Mouse (Mus musculus): ENCODE measurements around the gene Best2.
A peak's percentile ranks its signal among the peaks of the same experiment; 100 is the strongest.

Best2 gene

DNA sequence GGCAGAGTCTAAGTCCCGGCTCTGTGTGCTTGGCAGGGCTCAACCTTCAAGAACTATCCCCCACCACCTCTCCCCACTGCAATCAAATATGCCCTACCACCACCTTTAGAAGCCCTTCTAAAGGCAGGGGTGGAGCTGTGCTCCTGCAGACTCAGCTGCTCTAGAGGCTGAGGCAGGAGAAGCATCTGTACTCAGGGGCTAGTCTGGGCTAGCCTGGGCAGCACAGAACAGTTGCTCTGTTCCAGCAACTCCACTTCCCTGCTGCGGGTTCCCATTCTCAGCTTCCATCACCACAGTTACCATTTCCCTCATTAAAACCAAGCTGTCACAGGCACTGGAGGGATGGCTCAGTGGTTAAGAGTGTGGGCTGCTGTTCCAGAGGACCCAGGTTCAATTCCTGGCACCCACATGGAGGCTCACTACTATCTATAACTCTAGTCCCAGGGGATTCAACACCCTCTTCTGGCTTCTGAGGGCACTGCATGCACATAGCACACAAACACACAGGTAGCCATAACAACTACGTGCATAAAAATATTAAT, 7.3 kb upstream of the Best2 start:
- DNase-seq: no peak

DNA sequence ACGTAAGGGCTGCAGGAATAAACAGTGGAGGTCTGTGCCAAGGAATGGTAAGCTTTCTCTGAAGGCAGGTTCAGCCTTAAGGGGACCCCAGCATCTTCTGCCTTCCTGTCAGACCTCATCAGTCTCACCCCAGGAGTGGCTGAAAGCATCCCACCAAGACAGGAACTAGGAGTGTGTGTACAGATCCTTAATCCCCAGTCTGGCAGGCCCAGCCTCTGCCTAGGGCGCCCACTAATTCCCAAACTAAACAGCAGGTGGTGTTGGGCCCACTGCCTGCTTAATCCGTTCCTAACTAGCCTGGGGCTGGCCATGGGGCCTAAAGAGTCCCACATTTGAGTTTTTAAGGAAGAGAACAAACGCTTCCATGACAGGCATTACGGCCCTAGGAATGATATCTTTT, 2.9 kb upstream of the Best2 start:
- DNase-seq: no peak

DNA sequence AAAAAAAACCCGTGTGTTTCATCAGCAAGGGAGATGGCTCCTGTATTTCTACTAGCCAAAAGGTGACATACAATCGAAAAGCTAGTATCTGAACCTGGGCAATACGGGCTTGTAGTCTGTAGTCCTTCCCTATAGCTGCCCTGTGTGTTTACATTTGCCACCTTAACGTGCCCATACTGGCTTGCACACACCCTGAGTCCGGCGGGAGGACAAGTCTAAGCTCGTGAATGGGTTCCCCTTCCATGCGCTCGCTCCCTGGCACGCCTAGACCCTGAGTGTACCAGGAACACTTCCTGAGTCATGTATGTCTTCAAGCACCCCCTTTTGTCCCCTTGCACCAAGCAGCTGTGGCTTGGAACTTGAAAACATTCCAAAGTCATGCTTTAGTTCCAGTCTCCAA, 2.4 kb upstream of the Best2 start:
- no peak for DNase-seq

DNA sequence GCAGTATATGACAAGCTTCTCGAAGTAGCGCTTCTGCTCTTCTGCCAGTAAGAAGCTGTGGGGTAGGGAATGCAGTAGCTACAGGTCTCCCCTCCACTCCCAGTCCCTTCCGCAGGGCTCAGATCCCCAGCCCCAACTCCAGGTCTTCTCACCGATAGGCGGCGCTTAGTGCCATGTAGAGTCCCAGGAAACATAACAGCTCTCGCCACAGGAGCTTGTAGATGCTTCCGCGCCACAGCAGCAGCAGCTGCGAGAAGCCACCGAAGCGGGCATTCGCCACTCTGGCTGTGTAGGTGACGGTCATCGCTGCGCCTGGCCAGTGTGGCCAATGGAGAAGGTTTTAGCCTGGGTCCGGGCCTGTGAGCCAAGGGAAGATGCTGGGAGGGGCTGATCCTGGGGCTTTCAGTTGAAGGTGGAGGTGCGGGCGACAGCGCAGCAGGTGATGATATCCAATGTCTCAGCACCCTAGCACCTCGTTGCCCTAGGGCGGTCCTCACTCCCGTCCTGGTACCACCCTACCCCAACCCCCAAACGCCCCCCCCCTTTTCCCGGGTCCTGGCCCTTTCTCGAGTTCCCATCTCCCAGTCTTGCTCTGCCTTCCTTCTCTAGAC, 996 bp downstream of the Best2 start:
- peak; percentile 73 for DNase-seq

DNA sequence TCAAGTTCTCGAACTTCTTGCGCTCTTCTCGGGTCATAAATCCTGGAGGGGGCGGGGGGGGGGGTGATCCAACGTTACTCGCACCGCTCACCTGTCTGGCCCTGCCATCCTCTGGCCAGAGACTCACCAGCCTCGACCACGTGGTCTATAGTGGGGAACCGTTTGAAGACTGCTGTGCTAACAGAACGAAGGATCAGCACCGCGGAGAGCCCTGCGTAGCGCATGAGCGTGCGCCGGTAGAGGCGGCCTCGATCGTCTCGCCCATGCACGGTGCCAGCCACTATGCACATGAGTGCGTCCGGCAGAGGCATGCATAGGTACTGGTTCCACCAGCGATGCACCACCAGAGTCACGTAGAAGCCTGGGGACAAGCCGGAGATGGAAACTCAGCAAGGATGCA, 3.1 kb downstream of the Best2 start:
- DNase-seq: no peak

DNA sequence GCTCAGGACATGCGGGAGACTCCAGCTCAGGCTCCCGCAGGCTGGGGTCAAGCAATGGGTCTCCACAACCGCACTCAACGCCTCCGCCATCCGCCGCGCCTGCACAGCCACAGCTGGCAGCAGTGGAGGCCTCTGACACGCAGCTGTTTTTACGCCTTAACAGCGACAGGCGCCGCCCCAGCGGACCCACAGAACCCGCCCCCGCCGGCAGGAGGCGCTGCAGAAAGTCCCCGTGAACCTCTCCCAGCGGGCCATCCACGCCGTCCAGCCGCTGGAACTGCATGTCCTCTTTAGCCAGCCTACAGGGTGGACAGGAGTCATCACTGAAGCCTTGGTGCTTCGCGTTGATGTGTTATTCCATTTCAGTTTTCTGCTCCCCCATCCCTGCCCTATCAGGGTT, 6.6 kb downstream of the Best2 start:
- DNase-seq: no peak

DNA sequence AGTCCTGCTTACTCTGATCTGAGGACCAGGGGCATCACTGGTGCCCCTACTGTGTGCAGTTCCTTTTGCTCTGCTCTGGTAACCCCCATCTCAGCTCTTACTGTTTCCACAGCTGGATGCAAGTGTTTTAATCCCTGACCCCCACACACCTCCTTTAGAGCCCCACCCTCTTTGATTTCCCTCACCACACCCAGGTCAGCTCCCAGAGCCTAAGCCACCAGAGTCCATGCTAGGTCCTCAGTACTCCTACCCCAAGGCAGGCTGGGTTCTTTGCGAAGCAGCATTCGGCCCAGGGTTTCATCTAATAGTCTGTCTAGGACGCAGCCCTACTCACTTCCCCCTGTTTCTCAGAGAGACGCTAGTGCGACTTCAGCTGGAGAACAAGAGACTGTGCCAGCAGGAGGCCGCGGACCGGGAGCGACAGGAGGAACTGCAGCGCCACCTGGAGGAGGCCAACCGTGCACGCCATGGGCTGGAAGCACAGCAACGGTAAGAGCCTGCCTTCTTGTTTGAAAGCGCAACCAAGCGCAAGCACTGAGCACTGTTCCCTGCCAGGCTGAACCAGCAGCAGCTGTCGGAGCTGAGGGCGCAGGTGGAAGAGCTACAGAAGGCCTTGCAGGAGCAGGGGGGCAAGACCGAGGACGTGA, 16.6 kb downstream of the Best2 start:
- DNase-seq: peak; percentile 94

DNA sequence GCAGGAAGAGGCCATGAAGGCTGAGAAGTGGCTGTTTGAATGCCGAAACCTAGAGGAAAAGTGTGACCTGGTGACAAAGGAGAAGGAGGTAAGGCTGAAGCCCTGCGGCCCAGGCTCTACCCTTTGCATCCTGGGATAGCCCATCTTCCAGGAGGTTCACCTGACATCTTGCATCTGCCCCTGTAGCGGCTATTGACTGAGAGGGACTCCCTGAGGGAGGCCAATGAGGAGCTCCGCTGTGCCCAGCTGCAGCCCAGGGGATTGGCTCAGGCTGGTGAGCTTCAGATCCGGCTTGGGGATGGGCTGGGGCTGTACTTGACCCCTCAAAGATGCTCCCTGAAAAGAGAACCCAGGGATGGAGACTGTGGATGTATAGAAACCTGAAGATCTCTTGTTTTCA, 17.4 kb downstream of the Best2 start:
- peak; percentile 22 for DNase-seq

DNA sequence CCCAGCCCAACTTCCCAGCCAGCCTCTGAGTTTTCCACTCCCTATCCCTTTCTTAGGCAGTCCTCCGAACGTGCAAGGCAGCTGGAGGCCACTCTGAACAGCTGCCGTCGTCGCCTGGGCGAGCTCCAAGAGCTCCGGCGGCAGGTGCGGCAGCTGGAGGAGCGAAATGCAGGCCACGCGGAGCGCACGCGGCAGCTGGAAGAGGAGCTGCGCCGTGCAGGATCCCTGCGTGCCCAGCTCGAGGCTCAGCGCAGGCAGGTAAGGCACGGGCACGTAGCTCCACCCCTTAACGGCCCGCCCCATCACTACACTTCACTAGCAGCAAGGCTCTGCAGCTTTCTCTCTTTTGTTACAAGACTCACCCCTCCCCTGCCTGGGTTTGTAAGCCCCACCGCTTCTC, 18.7 kb downstream of the Best2 start:
- peak; percentile 38 for DNase-seq

DNA sequence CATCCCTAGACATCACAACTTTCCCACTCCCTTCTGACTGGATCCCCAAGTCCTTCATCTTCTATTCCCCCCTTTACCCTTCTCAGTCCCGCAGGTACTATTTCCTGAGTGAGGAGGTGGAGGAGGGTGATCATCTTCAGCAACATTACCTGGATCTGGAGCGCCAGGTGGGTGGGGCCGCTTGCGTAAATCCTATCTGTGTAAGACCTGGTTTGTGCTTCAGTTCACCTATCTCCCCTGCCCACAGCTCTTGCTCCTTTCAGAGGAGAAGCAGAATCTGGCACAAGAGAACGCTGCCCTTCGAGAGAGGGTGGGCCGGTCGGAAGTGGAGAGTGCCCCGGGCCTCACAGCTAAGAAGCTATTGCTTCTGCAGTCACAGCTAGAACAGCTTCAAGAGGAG, 20.0 kb downstream of the Best2 start:
- peak; percentile 30 for DNase-seq

DNA sequence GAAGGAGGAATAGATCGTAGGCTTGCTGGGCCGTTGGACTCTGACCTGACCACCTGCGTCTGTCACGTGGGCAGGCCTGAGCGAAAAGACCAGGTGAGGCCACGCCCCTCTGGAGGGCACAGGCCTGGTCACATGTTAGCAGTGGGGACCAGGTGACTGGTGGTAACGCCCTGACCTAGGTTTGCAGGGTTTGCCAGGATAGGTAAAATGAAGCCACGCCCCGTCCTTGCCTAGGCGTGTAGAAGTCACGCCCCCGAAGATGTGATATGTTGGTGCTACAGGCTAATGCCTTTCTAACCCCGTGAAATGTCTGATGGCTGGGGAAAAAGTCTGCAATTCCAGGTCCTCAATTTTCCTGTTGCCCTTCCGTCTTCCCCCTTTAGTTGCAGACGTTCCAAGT, 23.5 kb downstream of the Best2 start:
- peak; percentile 89 for DNase-seq

DNA sequence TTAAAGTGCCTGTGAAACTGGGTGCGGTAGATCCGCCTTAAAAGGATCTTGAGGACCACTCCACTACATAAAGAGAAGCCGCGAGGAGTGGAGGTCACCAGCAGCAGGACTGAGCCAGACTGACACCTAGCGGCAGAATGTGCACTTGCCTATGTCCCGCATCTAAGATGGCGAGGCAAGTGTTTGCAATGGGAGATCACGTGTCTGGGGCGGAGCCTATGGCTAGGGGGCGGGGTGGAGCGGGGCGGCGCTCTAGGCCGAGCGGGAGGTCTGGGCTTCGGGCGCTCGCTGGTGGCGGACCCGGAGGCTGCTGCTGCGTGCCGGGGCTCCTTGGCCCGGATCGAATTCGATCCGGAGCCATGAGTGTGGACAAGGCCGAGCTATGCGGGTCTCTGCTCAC, 24.0 kb downstream of the Best2 start, which contains the start of gene Hook2:
Gene Hook2 (plus strand): TSS at position 255 of the 400 bp plus-strand sequence.
- DNase-seq: peak; percentile 96

DNA sequence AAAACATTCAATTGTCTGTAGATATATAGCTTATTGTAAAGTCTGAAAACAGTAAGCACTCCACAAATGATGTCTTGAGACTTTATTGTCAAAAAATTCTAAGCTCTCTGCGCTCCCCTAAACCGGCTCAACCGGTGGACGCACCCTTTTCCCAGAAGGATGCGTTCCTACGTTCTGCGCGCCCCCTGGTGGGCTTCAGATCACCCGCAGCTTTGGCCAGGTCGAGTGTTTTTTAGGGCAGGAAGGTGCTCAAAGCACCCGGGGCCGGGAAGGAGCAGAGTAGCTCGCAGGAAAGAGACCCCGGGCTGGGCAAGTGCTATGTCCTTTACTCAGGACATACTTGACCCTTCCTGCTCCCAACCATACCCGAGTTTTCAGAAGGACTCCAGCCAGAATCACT, 24.5 kb downstream of the Best2 start:
- peak; percentile 88 for DNase-seq

DNA sequence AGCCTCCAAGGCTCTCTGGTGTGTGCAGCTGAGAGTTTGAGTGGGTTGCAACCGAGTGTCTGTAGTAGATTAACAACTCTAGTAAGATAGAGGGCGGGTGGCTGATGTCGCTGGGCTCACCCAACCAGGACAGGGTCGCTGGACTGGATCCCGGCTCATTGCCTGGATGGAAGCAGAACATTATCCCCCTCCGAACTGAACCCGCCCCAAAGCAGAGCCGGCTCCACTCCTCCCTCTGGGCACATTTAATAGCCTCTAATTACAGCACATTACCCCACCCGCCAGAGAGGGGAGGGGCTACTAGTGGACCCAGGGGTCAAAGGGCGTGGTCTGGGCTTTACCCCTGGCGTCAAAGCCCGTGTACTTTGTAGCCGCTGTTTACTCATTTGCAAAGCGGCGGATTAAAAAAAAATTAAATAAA, 25.0 kb downstream of the Best2 start:
- DNase-seq: peak; percentile 76

DNA sequence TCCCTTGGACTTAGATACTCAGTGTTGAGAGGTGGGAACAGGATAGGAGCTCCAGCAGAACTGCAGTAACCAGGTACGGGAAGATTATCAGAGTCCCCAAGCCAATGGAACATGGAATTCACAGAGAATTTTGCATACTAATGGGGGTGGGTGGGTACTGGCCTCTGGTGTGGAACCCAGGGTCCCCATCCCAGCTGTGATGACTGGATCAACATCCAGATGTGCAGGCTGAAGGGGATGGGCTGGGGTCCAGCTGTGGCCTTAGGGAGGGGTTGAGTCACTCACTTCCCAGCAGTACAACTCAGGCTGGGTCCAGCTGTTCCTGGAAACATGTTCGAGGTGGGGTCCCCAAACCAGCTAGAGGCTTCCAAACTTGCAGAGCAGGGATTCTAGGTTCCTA, 26.4 kb downstream of the Best2 start:
- peak; percentile 60 for DNase-seq

DNA sequence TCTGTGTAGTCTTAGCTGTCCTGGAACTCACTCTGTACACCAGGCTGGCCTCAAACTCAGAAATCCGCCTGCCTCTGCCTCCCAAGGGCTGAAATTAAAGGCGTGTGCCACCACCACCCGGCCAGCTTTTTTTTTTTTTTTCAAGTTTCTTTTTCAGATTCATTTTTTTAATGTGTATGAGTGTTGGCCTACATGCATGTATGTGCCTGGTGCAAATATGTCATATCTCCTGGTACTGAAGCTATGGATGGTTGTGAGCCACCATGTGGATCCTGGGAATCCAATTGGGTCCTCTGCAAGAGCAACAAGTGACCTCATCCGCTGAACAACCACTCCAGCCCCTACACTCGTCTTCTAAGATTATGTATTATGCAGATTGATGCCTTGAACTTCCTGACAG, 26.9 kb downstream of the Best2 start:
- no peak for DNase-seq

DNA sequence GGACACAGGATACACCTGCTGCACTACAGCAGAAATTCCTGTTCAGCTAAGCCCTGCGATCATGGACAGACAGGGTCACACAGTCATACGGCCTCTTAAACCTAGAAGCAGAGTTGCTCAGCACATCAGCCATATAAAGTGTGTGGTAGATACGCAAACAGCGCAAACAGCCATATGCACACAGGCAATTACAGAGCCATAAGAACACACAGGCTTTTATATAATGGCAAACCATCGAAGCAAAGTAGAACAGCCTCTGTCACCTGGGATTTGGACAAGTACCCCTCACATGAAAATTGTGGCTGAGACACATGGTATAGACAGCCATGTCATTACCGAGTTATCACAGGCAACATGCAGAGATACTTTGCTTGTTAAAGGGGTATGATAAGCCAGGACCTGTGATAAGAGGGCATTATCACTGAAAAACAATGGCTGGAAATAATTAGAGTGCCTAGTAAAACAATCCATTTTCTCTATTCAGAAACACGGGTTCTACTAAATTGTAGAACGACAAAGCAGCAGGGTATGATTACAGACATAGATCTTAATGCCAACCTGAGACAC, 27.9 kb downstream of the Best2 start:
- DNase-seq: no peak

DNA sequence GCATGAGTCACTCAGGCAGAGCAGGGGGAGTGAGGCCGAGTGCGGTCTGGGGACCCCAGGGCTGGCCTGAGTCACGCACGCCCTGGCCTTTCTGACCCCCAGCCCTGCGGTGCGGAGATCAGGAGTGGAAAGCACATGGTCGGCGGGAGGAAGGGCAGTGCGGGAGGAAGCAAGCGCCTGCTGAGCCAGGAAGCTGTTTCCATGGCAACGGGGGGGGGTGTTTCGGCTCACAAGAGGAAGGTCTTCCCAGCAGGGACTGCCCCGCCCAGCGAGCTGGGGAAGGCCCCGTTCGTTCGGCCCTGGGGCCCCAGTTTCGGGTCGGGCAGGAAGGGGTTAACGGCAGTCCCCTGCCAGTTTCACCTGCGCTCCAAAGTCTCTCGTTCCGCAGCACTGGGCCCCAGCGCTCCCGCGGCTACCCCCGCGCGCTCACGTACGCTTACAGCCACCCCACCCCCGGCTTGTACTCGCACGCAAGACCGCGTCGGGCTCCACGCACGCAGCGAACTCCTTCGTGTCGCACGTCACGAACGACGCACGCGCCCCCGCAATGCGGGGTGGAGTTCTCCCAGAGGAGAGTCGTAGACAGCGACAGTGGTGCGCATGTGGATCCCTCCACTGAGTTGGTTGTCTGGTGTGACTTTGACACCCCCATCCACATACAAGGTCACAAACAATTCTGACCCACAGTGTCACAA, 28.5 kb downstream of the Best2 start:
- DNase-seq: peak; percentile 94

DNA sequence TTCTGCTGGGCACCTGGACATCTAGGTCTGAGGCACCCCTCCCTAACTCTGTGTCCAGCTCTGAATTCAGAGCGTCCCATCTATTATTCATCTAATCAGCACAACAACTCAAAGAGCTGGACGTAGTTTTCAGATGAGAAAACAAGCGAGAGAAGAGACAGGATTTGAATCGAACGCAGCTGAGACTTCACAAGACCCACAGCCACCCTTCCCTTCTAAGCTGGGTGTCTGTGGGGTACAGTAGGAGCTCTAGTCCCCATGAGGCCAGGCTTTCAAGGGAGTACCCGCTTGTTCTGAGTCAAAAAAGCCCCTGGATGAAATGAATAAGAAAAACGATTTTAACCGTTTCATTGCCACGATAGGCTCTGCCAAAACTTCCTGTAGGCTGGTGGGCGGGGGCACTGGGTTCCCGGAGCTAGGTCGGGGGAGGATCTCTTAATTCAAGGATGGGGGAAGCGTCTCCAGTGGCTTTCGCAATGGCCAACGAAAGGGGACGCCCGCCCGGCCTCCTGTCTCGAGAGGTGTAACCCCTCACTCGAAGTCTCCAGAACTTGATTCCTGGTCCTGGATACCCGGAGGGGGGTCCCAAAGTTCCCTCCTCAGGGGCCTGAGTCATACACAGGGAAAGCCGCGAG, 29.2 kb downstream of the Best2 start:
- no peak for DNase-seq

DNA sequence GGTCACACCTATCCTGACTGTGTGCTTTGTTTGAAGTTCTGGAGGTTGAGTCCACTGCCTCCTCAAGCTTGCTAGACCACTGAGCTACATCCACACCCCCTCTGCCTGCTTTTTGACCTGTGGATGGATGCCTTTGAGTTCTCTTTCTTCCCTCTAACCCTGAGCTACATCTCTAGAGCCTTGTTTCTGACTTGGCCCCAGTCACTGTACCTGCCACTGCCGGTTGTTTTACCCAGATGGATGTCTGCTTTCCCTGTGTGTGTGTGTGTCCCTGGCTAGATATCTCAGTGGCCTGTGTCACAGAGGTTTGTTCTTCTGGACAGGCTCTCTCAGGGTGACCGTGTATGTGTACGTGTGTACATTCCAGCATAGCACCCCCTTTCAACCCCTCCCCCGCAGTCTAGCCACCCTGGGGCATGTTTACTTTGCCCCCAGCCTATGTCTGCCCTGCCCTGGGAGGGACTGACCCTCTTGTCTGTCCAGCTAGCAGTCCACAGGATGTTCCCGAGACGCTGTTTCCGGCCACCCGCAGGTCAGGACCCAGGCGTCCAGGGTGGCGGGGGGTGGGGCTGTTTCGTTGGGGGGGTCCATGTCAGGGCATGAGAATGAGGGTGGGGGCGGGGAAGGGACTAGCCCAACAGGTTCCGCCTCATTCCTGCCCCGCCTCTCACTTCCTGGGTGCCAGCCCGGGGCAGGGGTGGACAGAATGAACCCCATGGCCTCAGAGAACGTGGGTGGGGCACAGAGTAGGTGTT, 29.9 kb downstream of the Best2 start:
- DNase-seq: peak; percentile 67

DNA sequence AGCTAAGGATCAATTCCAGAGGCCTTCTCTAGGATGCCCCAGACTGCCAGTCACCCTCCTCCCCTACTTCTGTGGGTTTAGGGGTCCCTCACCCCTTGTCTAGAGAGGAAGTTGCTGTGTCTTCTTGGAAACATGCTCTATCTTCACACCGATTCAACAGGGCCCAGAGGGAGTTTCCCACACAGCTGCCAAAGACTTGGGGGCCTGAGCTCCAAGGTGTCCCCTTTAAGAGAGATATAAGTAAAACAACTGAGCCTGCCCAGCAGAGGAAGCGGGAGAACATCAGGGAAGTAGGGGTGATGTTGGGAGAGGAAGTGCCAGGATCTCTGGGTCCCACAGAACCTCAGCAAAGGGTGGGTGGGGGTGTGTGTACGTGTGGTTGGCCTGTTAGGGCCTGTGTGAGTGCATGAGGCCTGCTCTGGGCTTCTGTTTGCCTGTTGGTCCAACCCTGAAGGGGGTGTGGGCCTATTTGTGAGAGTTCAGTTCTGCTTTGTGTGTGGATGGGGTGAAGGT, 31.8 kb downstream of the Best2 start:
- peak; percentile 37 for DNase-seq
